Mouse (Mus musculus) liver, embryonic 12.5 days (tissue): Measurements from ENCODE around the gene Zfp629. TPM values are rescaled to one million over a fixed set of nuclear protein-coding genes. Genes with fewer than 3 reads are reported as not detected.
"Not testable (repeated sequence)": the region's sequence is repeated elsewhere in the genome, so short reads cannot be mapped to it uniquely, and the experiment has no call there.

Experiments
- ATAC-seq: fragments of 200-750 bp; cut with Nextera tagmentation; 2 replicates; pipeline ENCODE4 v1.8.0; 2017; ENCODE audit warnings: moderate number of reproducible peaks, mild to moderate bottlenecking, moderate library complexity
- H3K27ac ChIP-seq: fragments of 300-500 bp; sonication (generic); 2 replicates; pipeline ENCODE4 v1.5.1; 2016; ENCODE audit warnings: mild to moderate bottlenecking
- H3K27me3 ChIP-seq: fragments of 300-500 bp; sonication (generic); replicated peaks from 2 replicates; pipeline ENCODE4 v1.6.1; 2016; ENCODE audit warnings: mild to moderate bottlenecking, moderate library complexity
- H3K36me3 ChIP-seq: fragments of 300-500 bp; sonication (generic); 2 replicates; pipeline ENCODE4 v1.6.1; 2016; ENCODE audit warnings: mild to moderate bottlenecking, moderate library complexity
- H3K4me1 ChIP-seq: fragments of 300-500 bp; sonication (generic); 2 replicates; pipeline ENCODE4 v1.6.1; 2016
- H3K4me2 ChIP-seq: fragments of 300-500 bp; sonication (generic); 2 replicates; pipeline ENCODE4 v1.6.1; 2016; ENCODE audit warnings: mild to moderate bottlenecking, moderate library complexity
- H3K4me3 ChIP-seq: fragments of 300-500 bp; sonication (generic); 2 replicates; pipeline ENCODE4 v1.5.1; 2016; ENCODE audit warnings: mild to moderate bottlenecking, moderate library complexity
- H3K9ac ChIP-seq: fragments of 300-500 bp; sonication (generic); 2 replicates; pipeline ENCODE4 v1.6.1; 2016; ENCODE audit warnings: mild to moderate bottlenecking, moderate library complexity
- H3K9me3 ChIP-seq: fragments of 300-500 bp; sonication (generic); replicated peaks from 2 replicates; pipeline ENCODE4 v1.6.1; 2016; ENCODE audit warnings: mild to moderate bottlenecking, moderate library complexity
- WGBS: fragments of 180-500 bp; shearing (Covaris S2); methylation state at CpG from one replicate; pipeline ENCODE4 v1.1.7; 2016; ENCODE audit not compliant: insufficient replicate concordance; 5-methylcytosine and 5-hydroxymethylcytosine counted together
- polyA plus RNA-seq: library from polyadenylated mRNA; unstranded; fragments of >200 nt; fragmentation: Nextera tagmentation; extraction: Ambion mirVana; gene quantifications from 2 replicates; pipeline ENCODE4 v1.2.1, GENCODE M21; 2016

The Zfp629 gene
- polyA plus RNA-seq: 3.3 and 3.8 TPM in 2 replicates

GRCm38 (mm10) chr7:127614891-127615843 lies at the start of gene Zfp629:
Zfp629 (minus strand) TSS chr7:127615797.
- H3K9ac ChIP-seq: peak within 1 kb of the TSS; percentile 90
- peak; percentile 67 for ATAC-seq
- H3K36me3 ChIP-seq: peaks cover 28% of the 10 kb centered on the region
- WGBS: under 1% methylated on average over 37 of the region's 50 CpGs
- peak within 1 kb of the TSS; percentile 92 for H3K4me2 ChIP-seq
- 0 out of 2 replicates have a peak, but pooled peaks cover 7% of the 10 kb centered on the region for H3K27me3 ChIP-seq
- H3K4me1 ChIP-seq: peaks cover 27% of the 10 kb centered on the region
- peak within 1 kb of the TSS; percentile 65 for H3K27ac ChIP-seq
- peak within 1 kb of the TSS; percentile 79 for H3K4me3 ChIP-seq
- 0 out of 2 replicates have a peak, but pooled peaks cover 10% of the 10 kb centered on the region for H3K9me3 ChIP-seq

DNA sequence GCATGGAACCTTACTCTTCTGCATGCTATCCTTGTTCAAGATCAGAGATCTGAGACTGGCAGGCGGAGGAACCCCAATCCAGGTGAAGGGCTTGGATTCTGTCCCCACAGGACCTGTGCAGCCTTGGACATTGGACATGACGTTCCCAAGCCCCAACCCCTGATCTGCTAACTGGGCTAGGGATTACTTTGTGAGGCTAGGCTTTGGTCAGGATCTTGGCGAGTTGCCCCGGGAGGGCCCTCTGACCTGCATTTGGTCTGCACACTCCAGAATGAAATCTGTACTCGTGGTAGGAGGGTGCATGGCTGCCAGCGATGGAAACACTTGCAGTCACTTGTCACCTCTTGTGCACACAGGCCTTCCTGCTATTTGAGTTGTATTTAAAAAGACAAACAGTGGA lies 47.3 kb upstream of the Zfp629 start:
- Histone ChIP-seq H3K9ac (no peak overlapping the region), H3K36me3 (no peaks in the 10 kb centered on the region), H3K9me3 (no peaks in the 10 kb centered on the region), H3K4me1 (peaks cover 6% of the 10 kb centered on the region), H3K4me3 (no peak overlapping the region), H3K27ac (no peak overlapping the region), H3K4me2 (no peak overlapping the region), H3K27me3 (no peaks in the 10 kb centered on the region)
- WGBS: 80% methylated on average over 6 of the region's 6 CpGs
- ATAC-seq: no peak

- H3K36me3 ChIP-seq: no peaks in the 10 kb centered on the region
- 69% methylated on average over 6 of the region's 6 CpGs for WGBS
- no peak for ATAC-seq
- H3K9me3 ChIP-seq: no peaks in the 10 kb centered on the region
- peak overlapping the region; percentile 3; the same call in 1 of the 2 replicates for H3K4me2 ChIP-seq
- H3K27me3 ChIP-seq: no peaks in the 10 kb centered on the region
- H3K9ac ChIP-seq: no peak overlapping the region
- no peak overlapping the region for H3K27ac ChIP-seq
- H3K4me3 ChIP-seq: 0 out of 2 replicates have a peak overlapping the region, but pooled peaks have one; percentile 2
- no peaks in the 10 kb centered on the region for H3K4me1 ChIP-seq
Observed at GRCm38 (mm10) chr7:127661833-127662232, 46.2 kb upstream of the Zfp629 start.

- H3K36me3 ChIP-seq: no peaks in the 10 kb centered on the region
- no peak overlapping the region for H3K4me2 ChIP-seq
- H3K27ac ChIP-seq: no peak overlapping the region
- H3K4me1 ChIP-seq: no peaks in the 10 kb centered on the region
- WGBS: 73% methylated on average over 3 of the region's 3 CpGs
- H3K4me3 ChIP-seq: no peak overlapping the region
- H3K9ac ChIP-seq: no peak overlapping the region
- no peak for ATAC-seq
- no peaks in the 10 kb centered on the region for H3K9me3 ChIP-seq
- H3K27me3 ChIP-seq: no peaks in the 10 kb centered on the region
Observed at GRCm38 (mm10) chr7:127660882-127661281, 45.3 kb upstream of the Zfp629 start.

GRCm38 (mm10) chr7:127656946-127657345 lies 41.3 kb upstream of the Zfp629 start:
- peaks cover 14% of the 10 kb centered on the region; the same call in 1 of the 2 replicates for H3K27me3 ChIP-seq
- no peaks in the 10 kb centered on the region for H3K9me3 ChIP-seq
- H3K27ac ChIP-seq: no peak overlapping the region
- no peak overlapping the region for H3K9ac ChIP-seq
- ATAC-seq: no peak
- no peaks in the 10 kb centered on the region for H3K4me1 ChIP-seq
- 19% methylated on average over 4 of the region's 4 CpGs for WGBS
- no peaks in the 10 kb centered on the region for H3K36me3 ChIP-seq
- H3K4me3 ChIP-seq: no peak overlapping the region
- H3K4me2 ChIP-seq: no peak overlapping the region

GRCm38 (mm10) chr7:127654318-127654717 lies 38.7 kb upstream of the Zfp629 start:
- no peak for ATAC-seq
- H3K4me3 ChIP-seq: no peak overlapping the region
- H3K4me2 ChIP-seq: no peak overlapping the region
- peaks cover 3% of the 10 kb centered on the region; the same call in 1 of the 2 replicates for H3K4me1 ChIP-seq
- WGBS: 67% methylated on average over 10 of the region's 10 CpGs
- no peak overlapping the region for H3K9ac ChIP-seq
- H3K36me3 ChIP-seq: no peaks in the 10 kb centered on the region
- peaks cover 24% of the 10 kb centered on the region; the same call in 1 of the 2 replicates for H3K27me3 ChIP-seq
- no peaks in the 10 kb centered on the region for H3K9me3 ChIP-seq
- H3K27ac ChIP-seq: no peak overlapping the region

DNA sequence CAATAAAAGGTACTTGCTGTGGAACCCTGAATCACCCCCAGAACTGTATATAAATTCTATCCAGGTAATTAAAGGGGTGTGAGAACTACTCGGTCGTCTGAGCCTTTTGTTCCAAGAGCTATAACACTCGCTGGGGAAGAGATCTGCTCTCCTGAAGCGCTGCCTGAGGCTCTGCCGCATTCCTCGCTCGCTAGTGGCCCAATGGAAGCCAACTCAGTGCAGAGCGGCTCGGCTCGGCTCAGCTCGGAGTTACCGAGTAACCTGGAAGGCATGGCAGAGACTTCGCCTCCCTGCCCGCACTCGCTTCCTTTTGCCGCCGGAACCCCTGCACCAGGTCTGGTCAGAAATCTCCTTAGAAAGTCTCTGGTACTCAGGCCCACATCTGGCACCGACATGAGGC lies 36.5 kb upstream of the Zfp629 start:
- no peak for ATAC-seq
- Histone ChIP-seq H3K4me2 (peak overlapping the region; percentile 32), H3K9me3 (no peaks in the 10 kb centered on the region), H3K9ac (no peak overlapping the region), H3K36me3 (no peaks in the 10 kb centered on the region), H3K4me3 (no peak overlapping the region), H3K27me3 (peaks cover 27% of the 10 kb centered on the region), H3K4me1 (peaks cover 3% of the 10 kb centered on the region; the same call in 1 of the 2 replicates), H3K27ac (no peak overlapping the region)
- WGBS: 34% methylated on average over 18 of the region's 18 CpGs

- H3K9ac ChIP-seq: no peak overlapping the region
- ATAC-seq: no peak
- no peaks in the 10 kb centered on the region for H3K9me3 ChIP-seq
- peaks cover 29% of the 10 kb centered on the region for H3K27me3 ChIP-seq
- no peak overlapping the region for H3K4me3 ChIP-seq
- 66% methylated on average over 2 of the region's 3 CpGs for WGBS
- no peaks in the 10 kb centered on the region for H3K36me3 ChIP-seq
- H3K4me2 ChIP-seq: peak overlapping the region; percentile 32; the same call in 1 of the 2 replicates
- peaks cover 3% of the 10 kb centered on the region; the same call in 1 of the 2 replicates for H3K4me1 ChIP-seq
- no peak overlapping the region for H3K27ac ChIP-seq
Observed at GRCm38 (mm10) chr7:127651624-127652023, 36.0 kb upstream of the Zfp629 start.

GRCm38 (mm10) chr7:127649206-127649605 lies 33.6 kb upstream of the Zfp629 start:
- Histone ChIP-seq H3K4me2 (no peak overlapping the region), H3K27me3 (peaks cover 43% of the 10 kb centered on the region), H3K4me1 (peaks cover 3% of the 10 kb centered on the region; the same call in 1 of the 2 replicates), H3K9ac (no peak overlapping the region), H3K27ac (no peak overlapping the region), H3K9me3 (no peaks in the 10 kb centered on the region), H3K36me3 (no peaks in the 10 kb centered on the region), H3K4me3 (no peak overlapping the region)
- 72% methylated on average over 6 of the region's 6 CpGs for WGBS
- ATAC-seq: no peak

- H3K4me1 ChIP-seq: peaks cover 3% of the 10 kb centered on the region; the same call in 1 of the 2 replicates
- H3K27me3 ChIP-seq: peaks cover 47% of the 10 kb centered on the region
- H3K4me3 ChIP-seq: no peak overlapping the region
- no peak overlapping the region for H3K27ac ChIP-seq
- ATAC-seq: no peak
- no peak overlapping the region for H3K9ac ChIP-seq
- no peaks in the 10 kb centered on the region for H3K36me3 ChIP-seq
- WGBS: 58% methylated on average over 4 of the region's 4 CpGs
- no peak overlapping the region for H3K4me2 ChIP-seq
- H3K9me3 ChIP-seq: no peaks in the 10 kb centered on the region
Observed at GRCm38 (mm10) chr7:127648516-127649201, 33.1 kb upstream of the Zfp629 start.

DNA sequence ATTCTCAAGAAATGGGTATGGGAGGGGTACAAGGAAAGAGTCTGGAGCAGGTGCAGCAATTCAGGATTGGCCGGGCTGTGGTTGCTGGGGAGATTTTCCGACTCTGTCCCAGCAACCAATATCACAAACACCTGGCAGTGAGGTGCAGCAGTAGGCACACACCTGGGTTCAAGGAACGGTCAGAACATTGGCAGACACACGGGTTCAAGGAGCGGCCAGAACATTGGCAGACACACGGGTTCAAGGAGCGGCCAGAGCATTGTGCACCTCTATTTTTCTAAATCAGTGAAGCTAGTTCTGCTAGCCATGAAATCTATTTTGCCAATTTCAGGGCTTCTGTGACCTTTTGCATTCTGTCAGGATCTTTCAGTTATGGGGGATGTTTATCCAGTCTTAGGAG lies 32.0 kb upstream of the Zfp629 start:
- H3K36me3 ChIP-seq, ATAC-seq, H3K9ac ChIP-seq, H3K4me1 ChIP-seq, H3K4me2 ChIP-seq, H3K4me3 ChIP-seq, H3K27ac ChIP-seq, H3K9me3 ChIP-seq: not testable (repeated sequence)
- 77% methylated on average over 7 of the region's 7 CpGs for WGBS
- peaks cover 47% of the 10 kb centered on the region for H3K27me3 ChIP-seq

DNA sequence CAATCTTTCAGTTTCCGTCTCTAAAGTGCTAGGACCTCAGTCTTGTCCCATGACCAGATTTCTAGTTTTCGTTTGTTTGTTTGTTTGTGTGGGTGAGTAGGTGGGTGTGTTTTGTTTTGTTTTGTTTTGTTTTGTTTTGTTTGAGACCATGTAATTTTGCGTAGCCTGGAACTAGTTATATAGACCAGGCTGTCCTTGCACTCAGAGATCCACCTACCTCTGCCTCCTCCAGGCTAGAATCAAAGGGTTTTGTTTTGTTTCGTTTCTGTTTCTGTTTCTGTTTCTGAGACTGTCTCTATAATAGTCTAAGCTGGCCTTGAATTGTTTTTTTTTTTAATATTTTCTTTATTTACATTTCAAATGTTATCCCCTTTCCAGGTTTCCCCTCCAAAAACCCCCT lies 30.8 kb upstream of the Zfp629 start:
- no peak overlapping the region for H3K4me2 ChIP-seq
- no peak overlapping the region for H3K9ac ChIP-seq
- no peaks in the 10 kb centered on the region for H3K9me3 ChIP-seq
- peaks cover 40% of the 10 kb centered on the region for H3K27me3 ChIP-seq
- H3K4me1 ChIP-seq: no peaks in the 10 kb centered on the region
- 71% methylated on average over 4 of the region's 4 CpGs for WGBS
- no peak overlapping the region for H3K27ac ChIP-seq
- no peaks in the 10 kb centered on the region for H3K36me3 ChIP-seq
- H3K4me3 ChIP-seq: no peak overlapping the region
- ATAC-seq: no peak
